Mouse (Mus musculus) hindbrain, embryonic 14.5 days (tissue): ENCODE results near the gene Pde4a. TPM values are rescaled to one million over a fixed set of nuclear protein-coding genes. Genes with fewer than 3 reads are reported as not detected.
A peak's percentile ranks its signal among the peaks of the same experiment; 100 is the strongest.
"Not testable (repeated sequence)": the region's sequence is repeated elsewhere in the genome, so short reads cannot be mapped to it uniquely, and the experiment has no call there.

Experiments used
- ATAC-seq: fragments of 200-750 bp; cut with Nextera tagmentation; 2 replicates; pipeline ENCODE4 v1.8.0; 2017; ENCODE audit warnings: moderate number of reproducible peaks, mild to moderate bottlenecking, moderate TSS enrichment, moderate library complexity; ENCODE audit not compliant: low FRiP score
- DNase-seq: peaks from one replicate; pipeline ENCODE4 v3.0.0-alpha.2; 2015; ENCODE audit warnings: low spot score
- H3K27ac ChIP-seq: fragments of 300-500 bp; sonication (generic); 2 replicates; pipeline ENCODE4 v1.5.1; 2014; ENCODE audit warnings: mild to moderate bottlenecking, moderate library complexity
- H3K27me3 ChIP-seq: fragments of 300-500 bp; sonication (generic); 2 replicates; pipeline ENCODE4 v1.6.1; 2014; ENCODE audit warnings: mild to moderate bottlenecking, low read length, mixed read lengths; ENCODE audit not compliant: control insufficient read depth, insufficient read depth
- H3K36me3 ChIP-seq: fragments of 300-500 bp; sonication (generic); replicated peaks from 2 replicates; pipeline ENCODE4 v1.6.1; 2014; ENCODE audit not compliant: control insufficient read depth, insufficient read depth
- H3K4me1 ChIP-seq: fragments of 300-500 bp; sonication (generic); replicated peaks from 2 replicates; pipeline ENCODE4 v1.6.1; 2014; ENCODE audit warnings: antibody characterized with exemption, low read length, mixed read lengths; ENCODE audit not compliant: control insufficient read depth, insufficient read depth
- H3K4me2 ChIP-seq: fragments of 300-500 bp; sonication (generic); replicated peaks from 2 replicates; pipeline ENCODE4 v1.6.1; 2014; ENCODE audit warnings: mild to moderate bottlenecking, moderate library complexity
- H3K4me3 ChIP-seq: fragments of 300-500 bp; sonication (generic); replicated peaks from 2 replicates; pipeline ENCODE4 v1.5.1; 2014; ENCODE audit warnings: mild to moderate bottlenecking, low read length
- H3K9ac ChIP-seq: fragments of 300-500 bp; sonication (generic); 2 replicates; pipeline ENCODE4 v1.6.1; 2014
- H3K9me3 ChIP-seq: fragments of 300-500 bp; sonication (generic); 2 replicates; pipeline ENCODE4 v1.6.1; 2016; ENCODE audit warnings: low read length; ENCODE audit not compliant: control insufficient read depth
- WGBS: fragments of 180-500 bp; shearing (Covaris S2); extraction: QIAGEN DNeasy Blood & Tissue Kit; methylation state at CpG from one replicate; pipeline ENCODE4 v1.1.7; 2014; 5-methylcytosine and 5-hydroxymethylcytosine counted together
- polyA plus RNA-seq: library from polyadenylated mRNA; unstranded; fragments of >200 nt; fragmentation: Nextera tagmentation; extraction: Ambion mirVana; gene quantifications from 2 replicates; pipeline ENCODE4 v1.2.1, GENCODE M21; 2014

Pde4a gene
- polyA plus RNA-seq, 1 experiment from 2014 or later = 28.8 TPM

DNA sequence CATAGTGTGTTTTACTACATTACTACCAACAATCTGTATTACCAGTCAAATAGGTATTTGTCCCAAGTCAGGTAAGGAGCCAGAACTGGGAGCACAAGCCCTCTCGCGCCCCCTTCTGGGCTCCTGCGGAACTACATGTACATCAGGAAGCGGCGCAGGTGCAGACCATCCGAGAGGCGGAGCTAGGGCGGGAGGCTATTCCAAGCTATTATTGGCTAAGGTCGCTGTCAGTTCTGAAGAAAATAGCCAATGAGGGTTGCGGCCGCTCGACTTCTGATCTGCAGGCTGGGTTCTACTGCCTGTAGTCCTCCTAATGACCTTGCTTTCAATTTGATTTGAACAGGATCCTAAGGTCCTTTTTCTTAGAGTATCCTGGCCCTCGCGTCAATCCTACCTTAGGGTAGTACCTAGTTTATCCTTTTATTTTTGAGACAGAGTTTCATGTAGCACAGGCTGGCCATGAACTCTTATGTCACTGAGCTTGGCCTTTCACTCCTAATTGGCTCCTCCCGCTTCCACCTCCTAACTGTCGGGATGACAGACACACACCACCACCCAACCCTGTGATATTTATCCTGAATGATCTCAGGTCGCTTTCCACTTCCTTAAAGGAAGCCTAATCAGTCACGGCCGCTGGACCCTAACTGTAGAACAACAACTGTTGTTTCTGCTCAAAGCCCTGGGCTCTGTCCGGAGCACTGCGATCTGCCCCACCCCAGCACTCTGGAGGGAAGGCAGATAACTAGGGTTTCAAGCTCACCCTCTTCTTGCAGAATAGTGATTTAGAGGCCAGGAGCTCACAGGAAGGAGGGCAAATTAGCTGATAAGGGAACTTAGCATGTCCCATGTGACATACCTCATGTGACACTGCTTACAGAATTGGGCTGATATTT is 55.2 kb downstream of the Pde4a start:
- ATAC-seq (peak; percentile 90), DNase-seq (peak; percentile 91)
- Histone ChIP-seq H3K36me3 (no peaks in the 10 kb centered on the region), H3K4me2 (peak overlapping the region; percentile 50), H3K9ac (no peak overlapping the region), H3K27me3 (no peaks in the 10 kb centered on the region), H3K4me3 (peak overlapping the region; percentile 17), H3K27ac (no peak overlapping the region), H3K4me1 (peaks cover 15% of the 10 kb centered on the region; the same call in 1 of the 2 replicates), H3K9me3 (no peaks in the 10 kb centered on the region)
- 15% methylated on average over 21 of the region's 21 CpGs for WGBS

DNA sequence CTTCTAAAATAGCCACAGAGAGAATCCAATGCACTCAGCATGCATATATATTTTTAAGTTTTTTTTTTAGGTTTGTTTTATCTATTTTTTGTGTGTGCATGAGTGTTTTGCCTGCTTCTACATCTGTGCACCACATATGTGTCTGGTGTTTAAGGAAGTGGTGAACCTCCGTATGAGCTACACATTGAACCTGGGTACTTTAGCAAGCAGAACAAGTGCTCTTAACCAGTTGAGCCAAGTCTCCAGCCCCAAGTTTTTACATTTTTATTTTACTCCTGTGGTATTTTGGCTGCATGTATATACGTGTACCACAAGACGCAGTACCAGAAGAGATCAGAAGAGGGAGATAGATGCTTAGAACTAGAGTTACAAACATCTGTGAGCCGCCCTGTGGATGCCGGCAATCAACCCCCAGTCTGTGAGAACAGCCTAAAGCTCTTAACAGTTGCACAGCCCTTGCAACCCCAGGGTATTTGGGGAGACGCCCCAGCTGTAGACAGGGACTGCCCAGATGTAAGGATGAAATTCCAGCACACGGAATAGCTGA is 55.9 kb downstream of the Pde4a start:
- Histone ChIP-seq H3K9me3 (no peaks in the 10 kb centered on the region), H3K27me3 (no peaks in the 10 kb centered on the region), H3K4me2 (no peak overlapping the region), H3K4me1 (peaks cover 11% of the 10 kb centered on the region; the same call in 1 of the 2 replicates), H3K36me3 (no peaks in the 10 kb centered on the region), H3K27ac (no peak overlapping the region), H3K4me3 (no peak overlapping the region), H3K9ac (no peak overlapping the region)
- 19% methylated on average over 7 of the region's 7 CpGs for WGBS
- DNase-seq (peak; percentile 76), ATAC-seq (no peak)

DNA sequence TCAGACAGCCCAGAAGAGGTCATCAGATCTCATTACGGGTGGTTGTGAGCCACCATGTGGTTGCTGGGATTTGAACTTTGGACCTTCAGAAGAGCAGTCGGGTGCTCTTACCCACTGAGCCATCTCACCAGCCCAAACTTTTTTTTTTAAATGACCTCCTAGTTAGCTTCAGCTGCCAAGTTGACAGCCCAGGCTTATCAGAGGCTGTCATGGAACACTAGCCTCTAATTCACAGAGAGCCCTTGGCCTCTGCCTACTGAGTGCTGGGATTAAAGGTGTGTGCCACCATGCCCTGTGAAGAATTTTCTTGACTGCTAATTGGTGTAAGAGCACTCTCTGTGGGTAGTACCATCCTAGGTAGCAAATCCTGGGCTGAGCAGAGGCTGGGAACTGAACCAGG is 58.0 kb downstream of the Pde4a start:
- not testable (repeated sequence) for H3K9me3 ChIP-seq, H3K27me3 ChIP-seq
- 100% methylated on average over 1 of the region's 2 CpGs for WGBS

DNA sequence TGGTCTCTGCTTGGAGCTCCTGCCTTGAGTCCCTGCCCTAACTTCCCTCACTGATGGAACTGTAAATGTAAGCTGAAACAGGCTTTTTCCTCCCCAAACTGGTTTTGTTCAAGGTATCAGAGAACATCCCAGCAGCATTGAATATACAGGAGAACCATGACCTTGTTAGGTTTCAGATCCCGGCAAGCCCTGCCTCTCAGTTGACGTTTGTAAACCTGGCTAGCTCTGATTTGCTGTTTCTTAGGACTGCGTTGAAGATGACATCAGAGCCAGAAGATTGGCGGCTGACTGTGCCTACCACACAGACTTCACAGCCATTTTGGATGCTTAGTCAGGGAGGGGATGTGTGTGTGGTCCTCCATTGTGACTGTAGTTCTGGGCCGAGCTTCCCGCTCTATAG is 58.4 kb downstream of the Pde4a start:
- Histone ChIP-seq H3K4me3 (no peak overlapping the region), H3K4me2 (no peak overlapping the region), H3K27me3 (no peaks in the 10 kb centered on the region), H3K9ac (no peak overlapping the region), H3K9me3 (no peaks in the 10 kb centered on the region), H3K27ac (no peak overlapping the region), H3K4me1 (peaks cover 13% of the 10 kb centered on the region), H3K36me3 (peaks cover 3% of the 10 kb centered on the region)
- ATAC-seq (no peak), DNase-seq (no peak)
- 95% methylated on average over 6 of the region's 6 CpGs for WGBS

More for the DNA sequence above, 58.0 kb downstream of the Pde4a start:
- not testable (repeated sequence) for DNase-seq, H3K4me3 ChIP-seq, ATAC-seq, H3K27ac ChIP-seq, H3K36me3 ChIP-seq, H3K9ac ChIP-seq, H3K4me2 ChIP-seq
- H3K4me1 ChIP-seq = peaks cover 13% of the 10 kb centered on the region

DNA sequence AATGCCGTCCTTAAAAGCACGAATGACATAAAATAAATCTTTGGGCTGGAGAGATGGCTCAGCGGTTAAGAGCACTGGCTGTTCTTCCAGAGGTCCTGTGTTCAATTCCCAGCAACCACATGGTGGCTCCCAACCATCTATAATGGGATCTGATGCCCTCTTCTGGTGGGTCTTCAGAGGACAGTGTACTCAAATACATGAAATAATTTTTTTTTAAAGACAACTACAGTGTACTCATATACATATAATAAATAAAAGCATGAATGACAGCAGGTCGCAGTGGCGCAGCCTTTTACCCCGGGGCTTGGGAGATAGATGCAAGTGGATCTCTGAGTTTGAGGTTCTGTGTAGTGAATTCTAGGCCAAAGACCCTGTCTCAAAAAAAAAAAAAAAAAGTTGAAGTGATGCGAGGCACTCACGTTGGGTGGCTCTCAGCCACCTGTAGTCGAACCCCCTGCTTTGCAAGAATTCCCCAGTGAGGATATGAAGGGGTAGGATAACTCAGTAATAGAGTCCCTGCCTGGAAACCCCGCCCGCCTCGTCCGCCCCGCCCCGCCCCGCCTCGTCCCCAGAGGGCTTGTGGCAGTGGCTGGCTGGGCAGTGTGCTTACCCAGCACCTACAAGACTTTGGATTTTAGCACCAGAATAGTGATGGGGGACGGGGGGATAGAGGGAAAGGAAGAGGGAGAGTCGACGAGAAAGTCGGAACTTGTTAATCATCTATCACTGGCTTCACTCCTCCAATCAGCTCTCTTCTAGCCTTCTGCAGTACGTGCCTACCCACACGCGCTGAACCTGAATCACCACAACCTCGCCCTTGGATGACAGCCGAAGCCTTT is 59.3 kb downstream of the Pde4a start:
- no peaks in the 10 kb centered on the region for H3K9me3 ChIP-seq
- H3K4me3 ChIP-seq = 0 out of 2 replicates have a peak overlapping the region, but pooled peaks have one; percentile 4
- H3K9ac ChIP-seq = 0 out of 2 replicates have a peak overlapping the region, but pooled peaks have one; percentile 17
- 0 out of 2 replicates have a peak, but pooled peaks have one; percentile 5 for ATAC-seq
- H3K27ac ChIP-seq = no peak overlapping the region
- peaks cover 12% of the 10 kb centered on the region for H3K36me3 ChIP-seq
- peak overlapping the region; percentile 37 for H3K4me2 ChIP-seq
- peaks cover 13% of the 10 kb centered on the region for H3K4me1 ChIP-seq
- no peak for DNase-seq
- WGBS = 24% methylated on average over 26 of the region's 26 CpGs
- no peaks in the 10 kb centered on the region for H3K27me3 ChIP-seq

DNA sequence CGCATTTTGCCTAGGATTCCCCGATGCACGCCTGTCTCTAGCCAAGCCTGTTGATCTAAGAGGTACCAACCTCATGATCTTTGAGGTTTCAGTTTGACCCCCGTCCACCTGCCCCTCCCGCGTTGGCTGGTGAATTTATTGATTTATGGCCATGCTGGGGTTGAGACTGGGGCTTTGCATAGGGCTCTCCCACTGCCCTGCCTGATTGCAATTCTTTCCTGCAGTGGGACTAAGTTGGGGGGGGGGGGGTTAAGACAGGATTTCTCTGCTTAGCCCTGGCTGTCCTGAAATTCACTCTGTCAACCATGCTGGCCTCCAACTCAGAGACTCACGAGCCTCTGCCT is 59.9 kb downstream of the Pde4a start:
- whole genome bisulfite sequencing = 21% methylated on average over 7 of the region's 7 CpGs
- Histone ChIP-seq H3K36me3 (peaks cover 17% of the 10 kb centered on the region), H3K4me1 (peaks cover 13% of the 10 kb centered on the region), H3K27me3 (no peaks in the 10 kb centered on the region), H3K4me3 (0 out of 2 replicates have a peak overlapping the region, but pooled peaks have one; percentile 4), H3K9ac (0 out of 2 replicates have a peak overlapping the region, but pooled peaks have one; percentile 17), H3K4me2 (peak overlapping the region; percentile 37), H3K27ac (no peak overlapping the region), H3K9me3 (no peaks in the 10 kb centered on the region)
- no peak for DNase-seq
- ATAC-seq = no peak

DNA sequence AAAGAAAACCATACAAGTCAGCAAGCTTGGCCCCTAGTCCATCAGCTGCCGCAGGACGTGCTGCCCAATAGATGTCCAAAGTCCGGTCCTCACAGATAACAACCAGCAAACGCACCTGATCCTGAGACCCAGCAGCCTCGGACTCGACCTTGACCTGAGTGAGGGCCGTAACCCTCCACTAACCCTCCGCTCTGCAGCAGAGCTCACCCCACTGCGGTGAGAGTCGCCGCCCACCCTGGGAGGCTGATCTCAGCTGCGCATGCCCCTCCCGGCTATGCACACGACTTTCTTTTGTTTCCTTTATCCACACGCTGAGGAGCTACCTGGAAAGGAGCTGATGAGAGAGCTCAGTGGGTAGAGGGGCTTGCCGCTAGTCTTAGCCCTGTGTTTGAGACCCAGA is 61.8 kb downstream of the Pde4a start:
- Histone ChIP-seq H3K9ac (peak overlapping the region; percentile 52), H3K9me3 (no peaks in the 10 kb centered on the region), H3K27ac (0 out of 2 replicates have a peak overlapping the region, but pooled peaks have one; percentile 7), H3K27me3 (no peaks in the 10 kb centered on the region), H3K36me3 (peaks cover 31% of the 10 kb centered on the region), H3K4me2 (peak overlapping the region; percentile 44), H3K4me3 (peak overlapping the region; percentile 11), H3K4me1 (peaks cover 8% of the 10 kb centered on the region)
- DNase-seq (peak; percentile 71), ATAC-seq (peak; percentile 70)
- 11% methylated on average over 16 of the region's 16 CpGs for WGBS

DNA sequence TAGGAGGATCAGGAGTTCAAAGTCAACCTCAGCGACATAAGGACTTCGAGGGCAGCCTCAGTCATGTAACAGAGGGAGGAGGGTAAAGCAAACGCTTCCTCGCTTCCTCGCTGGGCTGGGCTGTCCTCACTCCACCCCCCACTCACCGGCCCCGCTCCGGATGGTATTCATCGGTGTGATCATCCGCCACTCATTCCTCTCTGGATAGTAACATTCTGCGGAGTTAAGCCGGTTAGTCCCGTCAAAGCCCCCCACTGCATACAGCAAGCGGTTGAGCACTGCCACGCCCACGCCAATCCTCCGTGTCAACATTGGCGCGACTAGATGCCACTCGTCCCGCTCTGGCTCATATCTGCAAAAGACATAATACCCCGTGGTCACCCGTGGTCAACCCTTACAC is 66.0 kb downstream of the Pde4a start:
- no peak for ATAC-seq
- H3K4me2 ChIP-seq = no peak overlapping the region
- H3K4me3 ChIP-seq = no peak overlapping the region
- H3K9ac ChIP-seq = no peak overlapping the region
- no peak overlapping the region for H3K27ac ChIP-seq
- no peaks in the 10 kb centered on the region for H3K9me3 ChIP-seq
- WGBS = 54% methylated on average over 23 of the region's 23 CpGs
- no peak for DNase-seq
- H3K27me3 ChIP-seq = no peaks in the 10 kb centered on the region
- H3K36me3 ChIP-seq = peaks cover 61% of the 10 kb centered on the region
- peaks cover 9% of the 10 kb centered on the region for H3K4me1 ChIP-seq

DNA sequence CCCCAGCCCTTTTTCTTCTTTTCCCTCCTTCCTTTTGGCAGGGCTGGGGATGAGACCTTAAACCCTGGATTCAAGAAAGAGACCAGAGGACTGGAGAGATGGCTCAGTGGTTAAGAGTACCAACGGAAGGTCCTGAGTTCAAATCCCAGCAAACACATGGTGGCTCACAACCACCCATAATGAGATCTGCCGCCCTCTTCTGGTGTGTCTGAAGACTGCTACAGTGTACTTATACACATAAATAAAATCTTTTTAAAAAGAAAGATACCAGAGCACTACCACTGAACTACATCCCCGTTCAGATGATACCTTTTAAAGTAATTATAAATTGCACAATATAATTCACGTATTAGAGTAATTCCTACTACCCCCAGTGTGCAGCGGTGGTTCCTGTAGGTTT is 67.4 kb downstream of the Pde4a start:
- Histone ChIP-seq H3K4me2 (no peak overlapping the region), H3K9me3 (no peaks in the 10 kb centered on the region), H3K27ac (no peak overlapping the region), H3K4me1 (peaks cover 20% of the 10 kb centered on the region), H3K9ac (no peak overlapping the region), H3K27me3 (no peaks in the 10 kb centered on the region), H3K36me3 (peaks cover 61% of the 10 kb centered on the region), H3K4me3 (no peak overlapping the region)
- 94% methylated on average over 5 of the region's 5 CpGs for WGBS
- no peak for DNase-seq
- no peak for ATAC-seq
